Mouse (Mus musculus): ENCODE data around the gene Mettl1. TPM values are rescaled to one million over a fixed set of nuclear protein-coding genes. Genes with fewer than 3 reads are reported as not detected.

Mettl1 gene
- polyA plus RNA-seq (2015; fragmentation: Illumina TruSeq; extraction: RNeasy Lipid Tissue Mini Kit (QIAGEN cat#74804); ENCODE audit: insufficient read depth, low read depth, low replicate concordance) = 22.3 TPM

DNA sequence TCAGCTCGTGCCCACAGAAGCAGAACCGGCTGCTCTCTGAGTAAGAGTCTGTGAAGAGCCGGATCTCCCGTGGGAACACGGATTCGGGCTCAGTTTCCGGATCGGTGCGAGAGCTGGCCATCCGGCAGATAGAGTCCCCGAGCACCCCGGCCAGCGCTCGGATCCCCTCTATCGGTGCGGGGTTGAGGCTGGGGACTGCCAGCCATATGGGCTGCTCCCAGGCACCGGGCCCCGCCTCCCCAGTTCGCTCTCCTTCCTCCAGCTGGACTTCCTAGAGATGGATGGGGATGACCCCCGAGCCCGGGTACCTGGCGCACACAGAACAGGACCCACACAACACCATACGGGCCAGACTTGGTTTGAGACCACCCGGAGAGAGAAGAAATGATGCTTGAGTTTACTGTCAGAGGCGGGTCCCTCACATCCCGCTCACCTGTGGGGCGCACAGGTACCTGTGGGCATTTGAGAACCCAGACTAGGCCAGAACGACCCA, at the start of gene Mettl1, which contains the start of gene Eef1akmt3:
Gene Mettl1, plus strand, starts transcription at position 141 of the 493 bp plus-strand sequence.
Gene Eef1akmt3, minus strand, starts transcription at position 240 of the 493 bp plus-strand sequence.

DNA sequence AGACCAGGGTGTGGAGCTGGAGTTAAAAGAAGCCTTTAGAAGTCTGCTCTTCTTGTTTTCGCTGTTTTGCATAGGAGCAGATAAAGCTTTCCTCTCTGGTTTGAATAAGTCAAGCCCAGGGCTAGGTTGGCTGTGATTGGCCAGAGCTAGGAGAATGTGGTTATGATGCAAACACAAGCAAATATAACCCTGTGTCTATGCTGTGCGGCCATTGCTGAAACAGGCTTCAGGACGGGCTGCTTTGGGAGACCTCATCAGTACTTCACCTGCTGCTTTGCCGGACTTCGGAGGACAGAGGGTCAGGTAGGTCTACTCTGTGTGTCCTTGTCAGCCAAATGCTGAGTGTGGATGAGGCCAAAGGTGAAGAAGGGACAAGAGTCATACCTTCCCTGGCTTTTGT, 40.7 kb upstream of the Mettl1 start, which contains the start of gene Avil:
Gene Avil, plus strand, starts transcription at position 181 of the 400 bp plus-strand sequence.

DNA sequence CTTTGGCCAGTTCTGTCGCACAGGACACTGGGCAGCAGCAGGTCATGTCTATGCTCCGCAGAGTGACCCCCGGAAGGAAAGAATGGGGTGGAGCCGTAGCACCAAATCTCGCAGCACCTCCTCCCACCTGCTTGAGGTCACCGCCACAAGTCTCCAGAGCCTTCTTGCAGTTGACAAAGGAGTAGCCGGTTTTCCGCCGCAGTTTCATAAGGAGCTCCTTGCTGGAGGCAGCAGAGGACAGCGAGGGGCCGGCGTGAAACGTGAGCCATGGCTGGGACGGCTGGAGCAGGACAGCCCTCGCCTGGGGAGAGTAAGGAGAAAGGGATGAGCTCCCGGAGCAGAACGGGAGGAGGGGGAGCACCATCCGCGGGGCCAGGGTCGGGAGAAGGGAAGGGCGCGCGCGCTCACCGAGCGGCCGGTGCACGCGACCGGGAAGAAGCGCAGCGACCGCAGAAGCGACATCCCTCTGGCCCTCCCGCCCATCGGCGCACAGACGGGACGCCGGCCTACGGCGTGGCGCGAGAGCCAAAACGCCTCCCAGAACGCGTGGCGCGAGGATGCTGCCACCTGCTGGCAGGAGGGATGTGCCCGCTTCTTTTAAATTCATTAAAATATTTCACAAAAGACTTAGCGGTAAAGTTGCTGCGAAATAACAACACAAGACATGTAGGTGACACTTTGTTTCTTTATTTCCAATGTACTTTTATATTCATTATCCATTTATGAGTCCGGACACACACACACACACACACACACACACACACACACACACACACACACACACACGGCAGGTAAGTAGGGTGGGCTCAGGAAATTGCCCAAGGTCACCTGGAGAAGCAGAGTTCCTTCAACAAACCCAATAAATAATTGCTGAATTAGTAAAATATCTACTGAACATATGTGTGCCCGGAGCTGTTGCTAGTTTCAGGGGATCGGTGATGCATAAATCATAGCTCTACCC, 10.6 kb upstream of the Mettl1 start, which contains the start of gene Tsfm:
Gene Tsfm, minus strand, starts transcription at position 505 of the 961 bp plus-strand sequence.

DNA sequence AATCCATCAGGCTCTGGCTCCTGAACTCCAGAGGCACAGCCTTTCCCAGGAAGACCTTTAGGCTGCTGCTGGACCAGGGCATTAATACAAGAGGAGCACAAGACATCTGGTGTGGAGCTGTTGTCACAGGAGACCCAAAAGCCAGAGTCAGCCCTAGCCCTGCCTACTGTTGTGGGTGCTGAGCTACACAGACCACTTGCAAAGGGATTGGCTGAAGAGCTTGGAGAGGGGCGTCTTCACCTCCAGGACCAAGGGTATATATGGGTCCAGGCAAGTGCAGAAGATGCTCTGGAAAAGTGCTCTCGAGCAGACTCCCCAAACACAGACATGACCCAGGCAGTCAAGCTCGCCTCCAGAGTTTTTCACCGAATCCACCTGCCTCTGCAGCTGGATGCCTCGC, 6.7 kb downstream of the Mettl1 start, which contains the start of gene Cyp27b1:
Gene Cyp27b1, plus strand, starts transcription at position 297 of the 400 bp plus-strand sequence.

DNA sequence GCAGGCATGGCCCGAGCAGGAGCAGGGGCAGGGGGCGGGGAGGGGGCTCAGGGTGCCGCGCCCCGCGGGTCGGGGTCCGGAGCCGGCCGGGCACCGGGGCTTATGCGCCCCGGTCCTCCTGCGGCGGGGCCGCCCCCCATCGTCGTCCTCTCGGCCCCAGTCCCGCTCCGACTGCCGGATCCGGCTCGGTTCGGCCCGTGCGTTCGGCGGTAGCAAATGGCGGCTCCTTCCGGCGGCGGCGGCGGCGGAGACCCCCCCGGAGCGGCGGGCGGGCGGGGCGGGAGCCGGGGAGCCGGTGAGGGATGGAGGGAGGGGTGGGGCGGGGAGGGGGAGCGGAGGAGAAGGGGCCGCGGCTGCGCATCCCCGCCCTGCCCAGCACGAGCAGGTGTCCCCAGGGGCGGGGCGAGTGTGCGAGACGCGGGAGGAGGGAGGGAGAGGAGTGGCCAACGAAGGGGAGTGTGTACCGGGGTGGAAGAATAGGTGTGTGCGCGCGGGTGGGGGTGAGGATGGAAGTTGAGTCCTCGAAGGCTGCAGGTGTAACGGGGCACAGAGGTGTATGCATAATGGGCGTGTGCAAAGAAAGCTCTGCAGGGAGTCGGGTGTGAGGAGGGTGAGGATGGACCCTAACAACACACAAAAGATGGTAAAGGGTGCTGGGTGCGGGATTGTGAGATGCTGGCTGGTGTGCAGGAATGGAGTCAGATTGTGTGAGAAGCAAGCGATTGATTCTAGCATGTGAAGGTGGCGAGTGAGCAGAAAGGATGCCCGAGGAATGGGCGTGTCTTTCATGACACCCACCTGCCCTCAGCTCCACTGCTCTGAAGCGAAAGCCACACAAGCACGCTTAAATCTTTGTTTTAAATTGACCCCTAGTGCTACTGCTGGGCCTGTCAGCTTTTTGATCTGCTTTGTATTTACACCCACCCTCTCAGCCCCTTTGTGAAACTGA, 19.0 kb downstream of the Mettl1 start, which contains the start of gene March9:
Gene March9, minus strand, starts transcription at position 217 of the 949 bp plus-strand sequence.

DNA sequence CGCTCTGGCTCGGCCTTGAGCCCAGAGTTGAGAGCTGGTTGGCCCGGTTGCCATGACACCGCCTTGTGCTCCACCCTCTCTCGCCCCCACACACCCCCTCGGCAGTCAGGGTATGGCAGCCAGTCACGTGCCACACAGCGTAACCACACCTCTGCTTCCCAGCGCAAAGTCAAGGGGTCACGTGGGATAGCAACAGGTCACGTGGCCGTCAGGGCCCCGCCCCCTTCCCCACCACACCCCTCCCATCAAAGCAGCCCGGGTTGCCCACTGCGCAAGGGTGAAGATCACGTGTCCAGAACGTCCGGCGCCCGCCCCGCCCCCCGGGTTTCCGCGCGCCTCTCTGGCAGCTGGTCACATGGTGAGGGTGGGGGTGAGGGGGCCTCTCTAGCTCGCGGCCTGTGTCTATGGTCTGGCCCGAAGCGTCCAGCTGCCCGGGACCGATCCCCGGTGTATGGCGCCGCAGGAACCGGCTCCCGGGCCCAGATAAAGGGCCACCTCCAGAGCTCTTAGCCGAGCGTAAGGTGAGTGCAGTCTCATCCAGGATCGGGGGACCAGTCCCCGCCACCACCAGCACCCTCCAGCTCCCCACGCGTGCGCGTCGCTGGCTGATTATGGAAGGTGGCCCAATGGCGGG, 22.1 kb downstream of the Mettl1 start, which contains the start of gene Cdk4:
Gene Cdk4, plus strand, starts transcription at position 296 of the 634 bp plus-strand sequence.

DNA sequence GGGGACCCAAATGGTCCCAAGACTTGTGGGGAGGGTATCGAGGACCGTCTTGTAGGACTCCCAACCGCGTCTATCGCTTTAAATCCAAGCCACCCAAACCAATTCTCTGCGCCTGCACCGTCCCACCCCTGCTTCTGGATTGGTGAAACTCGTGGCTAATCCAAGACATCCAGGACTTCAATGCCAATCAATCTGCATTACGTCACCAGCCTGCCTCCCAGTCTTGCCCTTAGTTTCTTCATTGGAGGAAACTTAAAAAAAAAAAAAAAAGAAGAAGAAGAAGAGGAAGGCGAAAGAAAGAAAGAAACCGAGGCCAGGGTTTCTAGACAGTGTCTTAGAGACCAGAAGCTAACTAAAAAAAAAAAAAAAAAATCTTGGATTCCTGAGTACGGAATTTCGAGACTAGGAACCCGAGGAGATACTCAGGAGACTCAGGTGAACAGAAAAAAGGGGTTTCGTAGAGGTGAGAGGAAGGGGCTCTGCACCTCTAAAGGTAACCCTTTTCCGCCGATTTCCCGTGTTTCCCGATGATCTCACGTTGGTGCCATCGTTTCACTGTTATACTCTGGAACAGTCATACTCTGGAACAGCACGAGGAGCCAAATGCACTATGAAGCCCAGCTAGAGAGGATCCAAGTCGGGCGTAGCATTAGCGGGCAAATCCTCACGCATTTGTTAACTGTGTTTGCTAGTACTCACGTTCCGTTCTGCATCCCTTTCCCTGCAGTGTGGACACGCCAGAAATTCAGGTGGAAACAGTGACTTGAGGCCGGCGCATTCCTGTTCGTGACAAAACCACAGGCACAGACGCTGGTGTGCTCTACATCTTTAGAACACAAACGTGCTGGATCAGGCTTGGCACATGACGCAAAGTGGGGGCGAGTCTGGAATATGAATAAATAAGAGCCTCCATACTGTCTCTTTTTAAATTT, 29.2 kb downstream of the Mettl1 start, which contains the start of gene Tspan31:
Gene Tspan31, minus strand, starts transcription at position 75 of the 932 bp plus-strand sequence.

DNA sequence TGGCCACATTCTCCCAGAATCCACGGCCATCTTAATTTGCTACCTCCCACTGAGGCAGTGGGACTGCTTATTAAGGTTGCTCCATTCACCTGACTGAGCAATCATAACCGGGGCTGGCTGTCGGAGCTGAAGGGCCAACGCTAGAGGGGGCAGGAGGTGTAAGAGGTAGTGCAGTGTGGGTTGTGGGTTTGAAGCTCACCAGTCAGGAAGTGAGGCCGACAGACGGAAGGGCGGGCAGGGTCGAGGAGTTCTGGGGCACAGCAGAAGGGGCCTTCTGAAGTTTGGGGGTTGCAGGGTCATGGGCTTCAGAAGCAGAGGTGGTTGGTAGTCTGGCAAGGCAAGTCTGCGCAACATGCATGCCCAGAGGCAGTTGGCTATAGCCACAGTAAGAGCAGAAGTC, 33.9 kb downstream of the Mettl1 start, which contains the start of gene Agap2:
Gene Agap2, plus strand, starts transcription at position 205 of the 400 bp plus-strand sequence.

Other genes with a start within 250 kb of the Mettl1 start
- gene Atp23, start 140.1 kb upstream of the Mettl1 start, polyA plus RNA-seq (2015; fragmentation: Illumina TruSeq; extraction: RNeasy Lipid Tissue Mini Kit (QIAGEN cat#74804); ENCODE audit: insufficient read depth, low read depth, low replicate concordance) = 1.00 TPM
- gene Ctdsp2, start 62.7 kb upstream of the Mettl1 start, polyA plus RNA-seq (2015; fragmentation: Illumina TruSeq; extraction: RNeasy Lipid Tissue Mini Kit (QIAGEN cat#74804); ENCODE audit: insufficient read depth, low read depth, low replicate concordance) = 33.0 TPM
- gene Avil, start 40.7 kb upstream of the Mettl1 start, polyA plus RNA-seq (2015; fragmentation: Illumina TruSeq; extraction: RNeasy Lipid Tissue Mini Kit (QIAGEN cat#74804); ENCODE audit: insufficient read depth, low read depth, low replicate concordance) = 0.79 TPM
- gene Tsfm, start 10.6 kb upstream of the Mettl1 start, polyA plus RNA-seq (2015; fragmentation: Illumina TruSeq; extraction: RNeasy Lipid Tissue Mini Kit (QIAGEN cat#74804); ENCODE audit: insufficient read depth, low read depth, low replicate concordance) = 16.1 TPM
- 3.7 TPM for gene Eef1akmt3, start 99 bp downstream of the Mettl1 start, polyA plus RNA-seq (2015; fragmentation: Illumina TruSeq; extraction: RNeasy Lipid Tissue Mini Kit (QIAGEN cat#74804); ENCODE audit: insufficient read depth, low read depth, low replicate concordance)
- gene Cyp27b1, start 6.8 kb downstream of the Mettl1 start, polyA plus RNA-seq (2015; fragmentation: Illumina TruSeq; extraction: RNeasy Lipid Tissue Mini Kit (QIAGEN cat#74804); ENCODE audit: insufficient read depth, low read depth, low replicate concordance) = 0.44 TPM
- gene March9, start 18.8 kb downstream of the Mettl1 start, polyA plus RNA-seq (2015; fragmentation: Illumina TruSeq; extraction: RNeasy Lipid Tissue Mini Kit (QIAGEN cat#74804); ENCODE audit: insufficient read depth, low read depth, low replicate concordance) = 2.3 TPM
- gene Cdk4, start 22.1 kb downstream of the Mettl1 start, polyA plus RNA-seq (2015; fragmentation: Illumina TruSeq; extraction: RNeasy Lipid Tissue Mini Kit (QIAGEN cat#74804); ENCODE audit: insufficient read depth, low read depth, low replicate concordance) = 51.8 TPM
- 26.9 TPM for gene Tspan31, start 28.9 kb downstream of the Mettl1 start, polyA plus RNA-seq (2015; fragmentation: Illumina TruSeq; extraction: RNeasy Lipid Tissue Mini Kit (QIAGEN cat#74804); ENCODE audit: insufficient read depth, low read depth, low replicate concordance)
- 0.92 TPM for gene Agap2, start 33.9 kb downstream of the Mettl1 start, polyA plus RNA-seq (2015; fragmentation: Illumina TruSeq; extraction: RNeasy Lipid Tissue Mini Kit (QIAGEN cat#74804); ENCODE audit: insufficient read depth, low read depth, low replicate concordance)
- gene Os9, start 79.7 kb downstream of the Mettl1 start, polyA plus RNA-seq (2015; fragmentation: Illumina TruSeq; extraction: RNeasy Lipid Tissue Mini Kit (QIAGEN cat#74804); ENCODE audit: insufficient read depth, low read depth, low replicate concordance) = 60.9 TPM
- gene B4galnt1, start 123.8 kb downstream of the Mettl1 start, polyA plus RNA-seq (2015; fragmentation: Illumina TruSeq; extraction: RNeasy Lipid Tissue Mini Kit (QIAGEN cat#74804); ENCODE audit: insufficient read depth, low read depth, low replicate concordance) = 30.8 TPM
- 3.4 TPM for gene Slc26a10, start 139.2 kb downstream of the Mettl1 start, polyA plus RNA-seq (2015; fragmentation: Illumina TruSeq; extraction: RNeasy Lipid Tissue Mini Kit (QIAGEN cat#74804); ENCODE audit: insufficient read depth, low read depth, low replicate concordance)
- gene Arhgef25, start 148.7 kb downstream of the Mettl1 start, polyA plus RNA-seq (2015; fragmentation: Illumina TruSeq; extraction: RNeasy Lipid Tissue Mini Kit (QIAGEN cat#74804); ENCODE audit: insufficient read depth, low read depth, low replicate concordance) = 10.8 TPM
- 29.3 TPM for gene Dtx3, start 154.3 kb downstream of the Mettl1 start, polyA plus RNA-seq (2015; fragmentation: Illumina TruSeq; extraction: RNeasy Lipid Tissue Mini Kit (QIAGEN cat#74804); ENCODE audit: insufficient read depth, low read depth, low replicate concordance)
- gene Pip4k2c, start 170.2 kb downstream of the Mettl1 start, polyA plus RNA-seq (2015; fragmentation: Illumina TruSeq; extraction: RNeasy Lipid Tissue Mini Kit (QIAGEN cat#74804); ENCODE audit: insufficient read depth, low read depth, low replicate concordance) = 8.2 TPM
- 1.00 TPM for gene Kif5a, start 221.9 kb downstream of the Mettl1 start, polyA plus RNA-seq (2015; fragmentation: Illumina TruSeq; extraction: RNeasy Lipid Tissue Mini Kit (QIAGEN cat#74804); ENCODE audit: insufficient read depth, low read depth, low replicate concordance)
- gene Dctn2, start 225.0 kb downstream of the Mettl1 start, polyA plus RNA-seq (2015; fragmentation: Illumina TruSeq; extraction: RNeasy Lipid Tissue Mini Kit (QIAGEN cat#74804); ENCODE audit: insufficient read depth, low read depth, low replicate concordance) = 36.2 TPM
- 27.9 TPM for gene Mbd6, start 247.6 kb downstream of the Mettl1 start, polyA plus RNA-seq (2015; fragmentation: Illumina TruSeq; extraction: RNeasy Lipid Tissue Mini Kit (QIAGEN cat#74804); ENCODE audit: insufficient read depth, low read depth, low replicate concordance)